Mouse (Mus musculus): Measurements from ENCODE around the gene St5.

DNA sequence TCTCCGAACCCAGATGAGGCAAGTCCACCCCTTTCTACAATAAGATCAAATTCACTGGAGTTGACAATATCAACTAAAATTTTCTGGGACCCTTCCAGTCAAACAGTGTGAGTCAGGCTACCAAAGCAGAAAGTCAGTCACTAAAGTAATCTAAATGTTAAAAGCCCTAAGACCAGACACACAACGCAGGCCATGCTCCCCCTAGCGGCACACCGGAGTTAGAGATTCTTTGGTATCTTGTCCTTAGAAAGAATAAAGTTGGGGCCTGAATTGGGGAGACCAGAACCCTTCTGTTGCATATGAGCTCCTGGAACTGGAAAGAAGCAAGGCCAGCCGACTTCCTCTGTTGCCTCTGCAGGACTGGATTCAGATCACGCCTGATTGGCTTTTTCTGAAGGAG, 84.7 kb downstream of the St5 start:
- TF ChIP-seq CTCF (IDR thresholded peaks at IDR 0.05; ENCODE audit: borderline replicate concordance, control insufficient read depth, extremely low read depth, insufficient read depth, low read length, poor library complexity) = no peak
- TF ChIP-seq POLR2A (IDR thresholded peaks at IDR 0.05; ENCODE audit: control insufficient read depth, extremely low read depth, insufficient read depth, low read length, poor library complexity) = no peak
